Mouse (Mus musculus) cerebral cortex, adult 2 months (tissue): Measurements from ENCODE around the gene Gm20388.

ENCODE experiments used
- WGBS: fragments of 180-500 bp; shearing (Covaris S2); methylation state at CpG from one replicate; pipeline ENCODE4 v1.1.7; 2018; 5-methylcytosine and 5-hydroxymethylcytosine counted together

Gm20388 gene

GRCm38 (mm10) chr8:120368814-120369649 is 458.4 kb downstream of the Gm20388 start:
- 29% methylated on average over 11 of the region's 11 CpGs for WGBS

GRCm38 (mm10) chr8:120369956-120370355 is 459.3 kb downstream of the Gm20388 start:
- 64% methylated on average over 7 of the region's 7 CpGs for WGBS

DNA sequence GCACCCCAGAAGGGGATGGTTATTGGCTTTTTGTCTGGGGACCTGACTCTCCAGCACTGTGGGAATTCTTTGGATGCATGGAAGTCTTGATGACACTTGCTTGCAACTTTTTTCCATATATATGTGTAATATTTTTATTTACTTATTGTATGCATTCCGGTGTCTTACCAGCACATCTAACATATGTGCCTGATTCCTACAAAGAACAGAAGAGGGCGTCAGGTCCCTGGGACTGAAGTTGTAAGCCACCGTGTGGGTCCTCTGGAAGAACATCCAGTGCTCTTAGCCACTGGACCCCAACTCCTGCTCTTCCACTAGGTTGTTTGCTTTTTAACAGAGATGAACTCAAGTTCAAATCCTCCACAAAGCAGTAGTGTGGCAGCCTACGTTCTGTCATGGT is 459.8 kb downstream of the Gm20388 start:
- WGBS, result 72% methylated on average over 4 of the region's 4 CpGs

GRCm38 (mm10) chr8:120371146-120371545 is 460.5 kb downstream of the Gm20388 start:
- 93% methylated on average over 5 of the region's 5 CpGs for WGBS

DNA sequence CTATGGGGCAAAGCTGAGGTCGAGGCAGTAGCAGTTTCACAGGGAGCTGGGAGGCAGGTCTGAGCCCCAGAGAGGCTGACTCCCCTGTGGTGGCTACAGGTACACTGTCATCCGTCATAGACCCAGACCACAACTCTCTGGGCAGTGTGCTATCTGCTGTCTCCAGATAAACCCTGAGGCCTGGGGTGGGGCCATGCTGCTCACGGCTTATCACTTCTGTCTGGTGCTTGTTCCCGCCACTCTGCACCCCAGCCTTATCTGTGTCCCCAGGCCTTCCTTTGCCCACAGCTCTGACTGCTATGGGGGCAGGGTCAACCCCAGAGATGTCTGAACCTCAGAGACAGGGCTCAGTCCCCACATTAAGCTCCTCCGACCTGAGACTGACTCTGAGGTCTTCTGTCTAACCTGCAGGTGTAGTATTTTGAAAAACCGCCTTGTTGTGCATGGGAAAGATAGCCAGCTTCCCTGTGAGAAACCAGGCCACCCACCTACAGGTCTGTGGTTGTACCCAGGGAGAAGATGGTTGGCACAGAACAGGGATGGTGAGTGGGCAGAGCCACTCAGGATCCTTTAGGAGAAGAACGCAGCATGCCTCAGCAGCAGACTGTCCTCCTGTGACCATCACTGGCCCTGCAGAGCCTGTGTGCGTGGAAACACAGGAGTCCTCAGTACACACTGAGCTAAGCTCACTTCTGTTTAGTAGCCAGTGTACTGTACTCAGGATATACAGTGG is 461.2 kb downstream of the Gm20388 start:
- 68% methylated on average over 8 of the region's 8 CpGs for WGBS

GRCm38 (mm10) chr8:120372684-120373083 is 462.0 kb downstream of the Gm20388 start:
- WGBS, result 96% methylated on average over 6 of the region's 6 CpGs

DNA sequence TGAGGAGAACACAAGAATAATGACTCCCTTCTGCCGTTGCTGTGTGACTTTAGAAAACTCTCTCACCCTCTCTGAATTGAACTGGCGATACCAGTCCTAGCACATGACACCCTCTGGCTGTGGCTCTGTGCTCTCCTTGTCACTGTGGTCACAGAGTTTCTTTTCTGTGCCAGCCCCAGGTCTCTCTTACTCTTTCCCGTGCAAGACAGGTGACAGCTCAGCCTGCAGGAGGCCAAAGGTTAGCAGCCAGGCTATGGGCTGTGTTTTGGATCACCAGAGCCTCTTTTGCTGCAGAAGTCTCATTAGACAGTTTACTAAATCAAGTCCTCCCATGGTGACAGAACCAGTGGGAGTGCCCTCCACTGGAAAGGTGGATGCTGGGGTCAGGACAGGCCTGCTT is 463.0 kb downstream of the Gm20388 start:
- WGBS, result 90% methylated on average over 3 of the region's 3 CpGs

DNA sequence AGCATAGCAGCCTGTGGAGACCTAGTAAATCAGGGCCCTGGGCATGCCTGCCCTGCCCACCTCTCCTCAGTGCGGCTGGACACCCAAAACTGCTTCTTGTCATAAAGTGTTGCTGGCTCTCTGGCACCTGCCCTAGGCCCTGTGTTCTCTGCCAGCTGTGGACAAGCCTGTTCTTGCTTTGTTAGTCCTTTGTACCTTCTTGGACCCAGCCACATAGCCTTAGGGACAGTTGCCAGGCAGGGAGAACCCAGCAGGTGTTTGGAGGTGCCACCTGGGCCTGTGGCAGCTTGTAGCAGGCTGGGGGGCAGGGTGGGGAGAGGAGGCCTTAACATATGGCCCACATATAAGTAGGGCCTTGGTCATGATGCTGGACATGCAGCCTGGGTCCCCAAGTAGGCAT is 463.4 kb downstream of the Gm20388 start:
- 96% methylated on average over 1 of the region's 1 CpGs for WGBS

- WGBS, result 85% methylated on average over 9 of the region's 9 CpGs
Measured at GRCm38 (mm10) chr8:120374514-120374913, 463.9 kb downstream of the Gm20388 start.

- 79% methylated on average over 5 of the region's 5 CpGs for WGBS
Measured at GRCm38 (mm10) chr8:120375170-120375569, 464.5 kb downstream of the Gm20388 start.

GRCm38 (mm10) chr8:120376215-120376614 is 465.6 kb downstream of the Gm20388 start:
- 93% methylated on average over 4 of the region's 4 CpGs for WGBS

DNA sequence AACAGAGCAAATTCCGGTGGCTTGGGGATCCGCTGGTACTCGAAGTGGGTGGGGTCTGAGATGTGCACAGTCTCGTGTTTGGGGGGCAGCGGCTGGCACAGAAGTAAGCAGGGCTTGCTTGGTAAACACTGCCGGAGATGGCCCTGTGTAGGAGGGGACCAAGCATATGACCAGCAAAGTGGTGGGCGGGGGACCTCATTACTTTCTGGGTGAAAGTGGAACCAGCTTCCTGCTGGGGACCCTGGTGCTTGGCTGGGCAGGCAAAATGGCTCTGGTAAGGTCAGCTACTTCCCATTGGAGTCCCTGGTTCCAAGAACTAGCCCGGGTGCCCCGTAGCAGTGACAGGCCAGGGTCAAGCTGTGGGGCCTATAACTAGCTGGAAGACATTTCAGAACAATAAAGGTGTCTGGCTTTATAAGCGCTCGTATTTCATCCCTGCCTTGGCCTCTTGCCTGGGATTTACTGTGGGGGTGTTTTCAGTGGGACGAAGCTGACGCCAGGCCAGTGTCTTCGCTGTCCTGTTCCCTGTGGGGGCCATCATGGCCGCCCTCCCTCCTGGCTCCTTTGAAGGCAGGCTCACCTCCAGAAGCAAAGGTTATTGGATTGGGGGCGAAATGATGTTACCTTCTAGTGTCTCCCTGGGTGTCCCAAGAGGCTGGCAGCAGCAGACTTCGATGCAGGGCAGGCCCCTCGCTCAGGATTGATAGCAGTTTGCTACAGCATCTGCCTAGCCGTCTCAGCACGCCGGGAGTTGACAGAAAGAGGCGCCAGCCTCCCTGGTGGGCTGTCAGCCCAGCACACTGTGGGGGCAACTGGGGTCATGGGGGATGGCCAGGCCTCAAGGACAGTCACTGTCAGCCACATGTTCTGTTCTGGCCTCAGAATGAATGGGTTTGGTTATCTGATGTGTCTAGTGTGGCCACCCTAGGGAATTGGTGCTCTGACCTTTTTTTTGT is 466.5 kb downstream of the Gm20388 start:
- 72% methylated on average over 22 of the region's 22 CpGs for WGBS

- WGBS, result 84% methylated on average over 7 of the region's 7 CpGs
Measured at GRCm38 (mm10) chr8:120377803-120378189, 467.2 kb downstream of the Gm20388 start.

DNA sequence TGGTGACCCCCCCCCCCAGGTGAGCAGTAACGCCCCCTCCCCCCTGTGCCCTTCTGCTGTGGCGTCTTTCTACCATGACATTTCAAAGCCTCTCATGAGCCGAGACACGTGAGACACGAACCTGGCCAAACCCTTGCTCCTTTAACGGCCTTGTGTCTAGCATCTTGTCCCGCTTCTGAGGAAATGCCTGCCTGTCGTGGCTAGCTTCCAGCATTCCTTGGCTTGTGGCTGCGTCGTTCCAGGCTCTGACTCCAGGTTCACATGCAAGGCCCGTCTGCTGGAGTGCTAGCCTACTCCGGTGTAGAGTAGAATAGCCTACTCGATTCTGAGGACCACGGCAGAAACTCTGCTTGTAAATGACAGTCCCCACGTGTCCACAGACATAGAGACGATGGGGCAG is 467.7 kb downstream of the Gm20388 start:
- WGBS, result 52% methylated on average over 16 of the region's 16 CpGs

- 82% methylated on average over 3 of the region's 3 CpGs for WGBS
Measured at GRCm38 (mm10) chr8:120379015-120379414, 468.4 kb downstream of the Gm20388 start.

GRCm38 (mm10) chr8:120381865-120382264 is 471.2 kb downstream of the Gm20388 start:
- WGBS, result 31% methylated on average over 4 of the region's 4 CpGs

DNA sequence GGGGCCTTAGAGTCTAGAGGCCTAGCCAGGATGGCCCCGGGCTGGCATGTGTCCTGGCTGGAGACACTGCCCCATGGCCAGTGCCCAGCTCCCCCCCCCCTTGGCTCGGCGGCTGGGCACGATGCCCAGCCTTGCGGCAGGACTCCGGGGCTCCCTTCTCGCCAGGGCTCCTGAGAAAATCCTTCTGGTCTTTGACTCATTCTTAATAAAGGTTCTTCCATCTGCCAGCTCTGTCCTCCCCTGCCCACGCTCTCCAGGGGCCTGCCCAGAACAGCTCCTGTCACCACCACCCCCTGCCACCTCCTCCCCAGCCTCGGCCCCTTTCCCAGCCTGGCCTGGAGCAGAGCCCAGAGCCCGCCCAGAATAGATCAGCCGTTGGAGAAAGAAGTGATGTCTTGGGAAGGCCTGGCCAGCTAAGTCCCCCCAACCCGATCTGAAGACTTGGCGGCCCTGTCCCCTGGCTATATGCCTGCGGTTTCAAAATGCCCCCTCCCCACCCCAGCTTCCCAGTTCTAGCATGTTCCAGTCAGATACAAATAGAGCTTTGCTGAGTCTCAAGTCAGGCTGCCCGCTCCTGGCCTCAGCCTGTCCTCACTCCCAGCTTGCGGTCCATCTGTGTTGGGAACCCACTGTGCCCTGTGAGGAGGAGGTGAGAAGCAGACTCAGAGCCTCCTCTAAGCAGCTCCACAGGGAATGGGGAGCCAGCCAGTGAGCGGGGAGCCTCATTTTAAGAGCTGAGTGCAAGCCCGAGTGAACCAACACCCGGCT is 472.0 kb downstream of the Gm20388 start:
- 19% methylated on average over 19 of the region's 19 CpGs for WGBS

- 55% methylated on average over 6 of the region's 6 CpGs for WGBS
Measured at GRCm38 (mm10) chr8:120383204-120383560, 472.5 kb downstream of the Gm20388 start.

- WGBS, result 60% methylated on average over 6 of the region's 6 CpGs
Measured at GRCm38 (mm10) chr8:120383713-120384112, 473.1 kb downstream of the Gm20388 start.

DNA sequence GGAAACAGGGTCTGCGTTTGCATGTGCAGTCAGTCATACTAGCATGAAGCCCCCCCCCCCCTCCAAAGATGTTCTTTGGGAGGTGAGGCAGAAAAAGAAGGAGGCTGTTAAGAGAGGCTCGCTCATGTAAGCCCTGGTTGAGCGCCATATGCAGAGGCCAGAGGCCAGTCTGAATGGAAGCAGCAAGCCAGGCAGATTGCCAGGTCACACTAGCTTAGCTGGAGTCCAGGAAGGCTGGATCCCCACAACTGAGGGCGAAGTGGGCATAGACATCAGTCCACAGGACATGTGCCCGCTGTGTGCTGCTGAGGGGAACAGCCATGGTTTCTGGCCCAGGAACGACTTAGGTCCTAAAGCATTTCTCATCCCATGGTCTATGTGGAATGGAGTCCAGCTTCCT is 477.6 kb downstream of the Gm20388 start:
- 87% methylated on average over 6 of the region's 6 CpGs for WGBS

GRCm38 (mm10) chr8:120390598-120390997 is 480.0 kb downstream of the Gm20388 start:
- WGBS, result 97% methylated on average over 7 of the region's 7 CpGs
